Mouse (Mus musculus) mammary gland, adult 2 months (tissue): ENCODE measurements around the gene Zfp488. TPM values are rescaled to one million over a fixed set of nuclear protein-coding genes. Genes with fewer than 3 reads are reported as not detected.

Experiments used
- polyA plus RNA-seq: library from polyadenylated mRNA; depleted of rRNA; stranded (reverse); fragments of >200 nt; gene quantifications from 2 replicates; pipeline ENCODE4 v1.2.3, GENCODE M21; 2012; ENCODE audit warnings: low replicate concordance; rRNA removed

The Zfp488 gene
- polyA plus RNA-seq, result not detected in 2 replicates

GRCm38 (mm10) chr14:33978604-33979059, at the start of gene Zfp488:
Gene Zfp488 (minus strand): TSS chr14:33978764.

GRCm38 (mm10) chr14:34016381-34016780, 37.8 kb upstream of the Zfp488 start, which contains the start of gene Gm5460:
Gene Gm5460 (plus strand): TSS chr14:34016758.

DNA sequence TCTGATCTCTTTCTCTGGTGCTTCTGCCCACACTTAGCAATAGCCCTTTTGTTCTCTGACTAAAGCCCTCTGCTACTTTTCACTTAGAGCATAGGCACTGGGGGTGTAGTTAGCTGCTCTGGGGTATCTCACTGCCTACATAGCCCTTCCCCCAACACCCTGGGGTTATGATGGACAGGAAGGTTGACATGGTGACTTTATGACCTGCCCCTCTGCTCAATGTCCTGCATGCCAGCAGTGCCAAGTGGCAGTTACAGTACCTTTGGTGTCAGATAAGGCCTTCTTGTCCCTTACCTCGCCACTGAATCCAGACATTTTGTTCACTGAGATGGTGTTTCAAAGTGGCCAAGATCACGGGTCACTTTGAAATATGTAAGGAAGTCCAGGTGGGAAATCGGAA, 36.5 kb upstream of the Zfp488 start, which contains the start of gene Gm30083:
Gene Gm30083 (minus strand): TSS at position 120 of the 400 bp plus-strand sequence.

DNA sequence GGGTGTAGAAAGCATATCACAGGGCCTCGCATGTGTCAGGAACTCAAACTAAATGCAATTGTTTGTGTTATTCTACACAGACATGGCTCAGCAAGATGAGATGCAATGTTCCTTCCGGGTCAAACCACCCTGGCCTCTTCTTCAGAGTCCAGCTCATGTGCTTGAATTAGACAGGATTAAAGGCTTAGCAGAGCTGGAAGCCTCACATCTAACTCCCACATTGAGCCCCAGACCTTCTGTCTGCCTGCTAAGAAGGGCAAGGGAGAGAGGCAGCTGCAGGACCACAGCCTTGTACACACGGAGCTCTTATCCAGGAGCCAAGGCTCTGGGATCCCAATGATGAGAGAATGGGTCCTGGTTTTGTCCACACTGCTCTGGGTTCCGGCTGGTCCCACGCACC, 24.8 kb downstream of the Zfp488 start, which contains the start of gene Rbp3:
Gene Rbp3 (plus strand): TSS at position 243 of the 400 bp plus-strand sequence.

DNA sequence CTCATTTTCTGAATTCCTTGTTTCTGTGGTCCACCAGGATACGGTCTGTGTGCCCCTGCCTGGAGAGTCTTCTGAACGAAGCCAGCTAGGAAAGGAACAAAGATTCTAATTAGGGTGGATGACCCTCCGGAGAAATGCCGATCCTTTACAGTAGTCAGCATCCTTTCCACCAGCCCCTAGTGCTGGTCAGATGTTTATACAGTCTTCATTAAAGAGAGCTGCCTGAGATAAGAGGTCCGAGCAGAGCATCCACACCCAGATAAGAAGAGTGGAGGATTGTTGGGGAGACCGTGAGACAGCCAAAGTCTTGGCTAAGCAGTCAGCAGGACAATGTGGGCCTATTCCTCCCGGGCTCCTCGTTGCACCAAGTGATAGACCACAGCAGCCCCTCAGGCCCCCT, 37.8 kb downstream of the Zfp488 start, which contains the start of gene Gdf2:
Gene Gdf2 (plus strand): TSS at position 301 of the 400 bp plus-strand sequence.

DNA sequence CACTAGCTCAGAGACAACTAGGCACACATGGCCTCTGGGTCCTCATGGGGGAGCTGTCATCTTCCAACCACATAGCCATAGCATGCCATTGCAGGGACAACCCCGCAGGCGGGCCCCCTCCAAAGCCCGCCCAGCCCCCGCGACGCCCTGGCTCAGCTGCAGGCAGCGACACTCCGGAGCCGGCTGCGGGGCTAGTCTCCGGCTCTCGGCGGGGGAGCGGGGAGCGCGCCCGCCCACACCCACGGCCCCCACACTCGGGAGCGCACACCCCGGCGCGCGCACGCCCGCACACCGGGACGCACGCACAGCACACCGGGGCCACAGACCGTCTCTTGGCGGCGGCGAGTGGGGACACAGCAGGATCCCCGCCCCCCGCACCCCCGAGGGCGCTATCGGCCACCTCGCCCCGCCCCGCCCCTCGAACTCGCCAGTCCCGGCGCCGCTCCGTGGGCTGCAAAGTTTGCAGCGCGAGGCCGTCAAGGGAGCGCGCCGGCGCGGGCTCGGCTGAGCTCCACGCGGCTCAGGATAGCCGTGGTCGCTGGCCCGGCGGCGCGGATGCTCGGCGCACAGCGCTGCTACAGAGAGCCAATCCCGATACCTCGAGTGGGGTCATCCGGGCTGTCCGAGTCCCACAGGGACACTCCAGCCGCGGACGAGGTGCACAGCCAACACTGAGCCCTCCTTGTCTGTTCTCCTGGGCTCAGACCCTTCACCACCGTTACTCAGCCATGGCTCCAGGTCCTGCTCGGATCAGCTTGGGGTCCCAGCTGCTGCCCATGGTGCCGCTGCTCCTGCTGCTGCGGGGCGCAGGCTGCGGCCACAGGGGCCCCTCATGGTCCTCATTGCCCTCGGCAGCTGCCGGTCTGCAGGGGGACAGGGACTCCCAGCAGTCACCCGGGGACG, 55.1 kb downstream of the Zfp488 start, which contains the start of gene Gdf10:
Gene Gdf10 (plus strand): TSS at position 420 of the 903 bp plus-strand sequence.

Other genes with a start within 250 kb of the Zfp488 start
- 20.4 and 36.4 TPM in 2 replicates for gene Gdf10, start 55.2 kb downstream of the Zfp488 start, polyA plus RNA-seq
- 0.07 TPM in 1 of 2 replicates, not detected in the other for gene Gdf2, start 37.7 kb downstream of the Zfp488 start, polyA plus RNA-seq
- gene Rbp3, start 24.8 kb downstream of the Zfp488 start, polyA plus RNA-seq, result not detected in 2 replicates
- not detected in 2 replicates for gene Gm30083, start 36.4 kb upstream of the Zfp488 start, polyA plus RNA-seq
- 1.5 and 1.7 TPM in 2 replicates for gene Gm5460, start 38.0 kb upstream of the Zfp488 start, polyA plus RNA-seq
- gene Antxrl, start 73.9 kb upstream of the Zfp488 start, polyA plus RNA-seq, result not detected in 2 replicates
- 3.0 and 23.3 TPM in 2 replicates for gene Anxa8, start 107.2 kb upstream of the Zfp488 start, polyA plus RNA-seq
- 0.10 TPM in 1 of 2 replicates, not detected in the other for gene A630023A22Rik, start 124.0 kb upstream of the Zfp488 start, polyA plus RNA-seq
- 0.07 and 0.32 TPM in 2 replicates for gene Npy4r, start 173.7 kb upstream of the Zfp488 start, polyA plus RNA-seq
- 0.42 and 0.69 TPM in 2 replicates for gene Gprin2, start 222.9 kb upstream of the Zfp488 start, polyA plus RNA-seq
- gene Syt15, start 240.8 kb upstream of the Zfp488 start, polyA plus RNA-seq, result 10.9 and 11.4 TPM in 2 replicates